Mouse (Mus musculus) thymus, postnatal 36 days (tissue): ENCODE measurements at regions not wholly inside any gene's neighbourhood (a gene's known extent, or its start where the extent isn't known, plus 50 kb on each side); places are given as distances from the start of the nearest gene placed in this dataset.
A peak's percentile ranks its signal among the peaks of the same experiment; 100 is the strongest.

Source experiments
- DNase-seq, 2 experiments: peaks; one replicate each; pipeline ENCODE4 v3.0.0; 2022; ENCODE audit warnings: mixed read lengths in 2 of 2

DNA sequence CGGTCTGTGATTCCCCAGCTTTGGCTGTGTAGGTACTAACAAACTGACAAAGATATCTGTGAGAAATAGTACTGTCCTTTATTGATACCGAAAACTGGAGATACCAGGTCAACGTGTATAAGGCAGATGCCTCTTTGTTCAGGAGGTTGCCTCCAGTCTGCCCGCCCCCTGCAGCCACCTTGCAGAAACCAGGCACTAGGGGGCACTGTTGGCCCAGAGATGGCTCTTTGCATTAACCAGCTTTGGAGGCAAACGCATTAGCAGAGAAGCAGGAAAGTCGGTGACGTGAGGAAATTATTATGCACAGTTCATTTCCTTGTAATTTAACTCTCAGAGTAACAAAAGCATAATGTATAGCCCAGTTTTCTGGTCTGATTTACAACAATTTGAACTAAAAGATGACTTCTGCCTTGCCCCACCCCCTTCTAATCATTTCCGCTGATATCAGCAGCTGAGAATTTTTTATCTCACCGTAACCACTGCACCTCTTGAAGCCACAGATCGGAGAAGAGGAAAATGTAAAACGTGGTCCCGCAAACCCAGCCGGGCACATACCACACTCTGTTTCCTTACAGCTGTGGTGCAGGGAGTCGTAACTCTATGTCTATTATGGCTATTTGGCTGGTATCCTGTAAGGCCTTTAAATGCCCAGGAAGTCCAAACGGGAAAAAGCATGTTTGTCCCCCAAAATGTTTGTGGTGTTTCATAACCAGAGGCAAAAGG is 203.5 kb downstream of the Icos start:
- peak; percentile 83 to 87 for DNase-seq

DNA sequence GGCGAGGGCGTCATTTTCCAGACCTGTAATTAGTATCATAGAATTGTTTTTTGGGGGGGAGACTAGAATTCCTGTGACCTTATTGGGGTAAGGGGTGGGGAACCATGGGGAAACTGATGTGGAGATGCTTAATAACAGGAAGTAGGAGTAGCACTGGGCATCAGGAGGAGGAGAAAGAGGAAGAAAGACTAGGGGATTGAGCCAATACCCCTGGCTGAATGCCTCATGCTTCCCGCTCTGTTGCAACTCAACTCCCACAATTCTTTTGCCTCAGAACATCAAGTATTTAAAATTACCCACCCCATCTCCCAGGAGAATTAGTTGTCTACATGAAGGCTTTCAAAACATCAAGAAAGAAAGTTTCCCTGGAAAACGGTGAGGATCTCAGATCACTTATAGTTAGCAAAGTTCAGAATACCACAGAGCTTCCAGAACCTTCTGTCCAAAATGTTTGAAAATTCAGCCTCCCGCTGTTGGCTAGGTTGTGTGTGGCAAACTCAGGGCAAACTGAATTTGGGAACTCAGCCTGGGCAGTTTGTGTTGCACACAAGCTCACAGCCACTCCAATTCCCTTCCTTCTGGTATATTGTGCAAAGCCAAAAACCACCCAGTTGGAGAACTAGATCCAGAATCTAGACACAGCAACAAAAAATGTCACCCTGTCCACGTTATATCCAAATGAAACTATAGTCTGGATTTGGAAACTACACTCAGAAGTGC is 209.8 kb downstream of the Icos start:
- DNase-seq: no peak

DNA sequence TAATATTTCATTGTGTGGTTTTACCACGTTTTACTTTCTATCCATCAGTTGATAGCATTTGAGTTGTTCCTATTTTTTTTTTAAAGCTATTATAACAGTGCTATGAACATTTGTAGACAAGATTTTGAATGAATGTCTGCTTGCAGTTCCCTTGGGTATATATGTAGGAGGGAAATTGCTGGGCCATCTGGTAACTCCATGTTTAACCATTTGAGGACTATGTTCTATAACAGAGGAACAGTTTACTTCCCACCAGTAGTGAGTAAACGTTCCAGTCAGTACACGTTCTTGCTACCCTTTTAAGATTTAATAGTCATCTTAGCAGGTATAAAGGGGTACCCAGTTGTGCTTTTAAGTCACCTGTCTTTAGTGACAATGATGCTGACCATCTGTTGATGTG is 213.2 kb downstream of the Icos start:
- no peak for DNase-seq

DNA sequence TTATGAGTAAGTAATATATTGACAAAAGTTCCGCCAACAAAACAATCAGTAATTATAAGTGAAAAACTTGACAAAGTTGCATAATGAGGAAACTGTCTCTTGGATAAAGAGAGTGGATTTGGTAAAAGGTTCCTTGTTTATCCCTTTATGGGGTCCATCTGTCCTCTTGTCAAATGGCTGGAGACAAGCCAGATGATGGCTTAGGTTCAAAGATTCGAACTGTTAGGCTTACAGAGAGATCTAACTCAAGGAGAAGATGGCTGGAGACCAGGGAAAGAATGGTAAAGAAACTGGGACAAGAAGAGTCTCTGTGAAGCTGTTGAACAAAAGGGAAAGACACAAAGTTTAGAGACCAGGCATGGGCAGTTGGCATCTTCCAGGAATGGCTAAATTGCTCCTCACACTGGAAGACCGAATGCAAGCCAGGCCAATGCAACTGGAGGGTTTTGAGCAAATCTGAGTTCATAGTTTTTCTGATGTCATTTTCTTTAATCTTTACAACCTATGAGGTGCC is 220.9 kb downstream of the Icos start:
- no peak for DNase-seq

DNA sequence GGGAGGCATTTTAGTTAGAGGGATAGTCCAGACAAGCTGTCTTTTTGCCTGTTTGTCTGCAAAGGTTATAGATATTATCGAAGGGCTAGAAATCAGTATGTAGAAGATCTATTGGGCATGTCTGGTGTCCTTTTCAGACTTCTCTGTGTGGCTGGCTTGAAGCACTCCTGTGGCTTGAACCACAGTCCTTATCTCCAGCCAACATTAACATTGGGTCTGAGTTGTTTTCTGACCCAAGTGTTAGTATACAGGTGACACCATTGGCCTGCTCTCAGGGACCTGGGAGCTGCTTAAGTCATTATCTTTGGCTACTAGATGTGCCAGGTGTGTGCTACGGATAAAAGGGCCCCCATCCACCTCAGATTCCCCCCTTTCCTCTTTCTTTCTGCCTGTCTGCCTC is 223.3 kb downstream of the Icos start:
- no peak for DNase-seq

DNA sequence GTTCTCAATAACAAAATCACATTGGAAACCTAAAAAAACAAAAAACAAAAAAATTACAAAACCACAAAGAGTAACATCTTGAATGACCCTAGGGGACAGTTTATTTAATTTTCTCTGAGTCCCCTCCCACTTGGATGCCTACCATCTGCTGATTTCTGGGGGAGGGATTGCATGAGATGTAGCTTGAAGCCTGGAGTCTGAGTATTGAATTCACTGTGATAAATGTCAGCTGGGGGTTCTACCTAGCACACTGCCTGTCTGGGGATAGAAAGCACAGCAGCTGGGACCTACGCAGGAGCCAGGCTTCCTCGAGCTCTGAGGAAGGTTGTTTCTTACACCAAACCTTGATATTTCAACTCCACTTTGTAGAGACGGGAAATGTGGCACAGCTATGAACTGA is 224.4 kb downstream of the Icos start:
- no peak for DNase-seq

DNA sequence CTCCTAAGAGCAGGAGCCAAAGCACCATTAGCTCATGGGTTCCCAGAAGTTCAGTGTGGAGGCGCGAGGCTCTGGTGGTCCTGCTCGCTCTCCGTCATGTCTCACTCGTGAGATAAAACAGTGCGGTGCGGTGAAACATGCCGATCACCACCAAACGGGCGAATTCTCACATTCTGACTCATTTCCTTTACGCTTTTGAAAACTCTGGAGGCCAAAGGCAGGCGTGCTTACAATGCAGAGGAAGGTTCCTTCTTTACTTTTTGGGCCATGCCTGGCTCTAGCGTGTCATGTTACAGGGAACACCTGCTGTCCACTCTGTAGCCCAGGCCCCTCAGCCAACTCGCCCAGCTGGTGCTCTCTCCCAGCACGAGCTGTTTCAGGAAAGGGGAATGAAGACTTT is 225.4 kb downstream of the Icos start:
- no peak for DNase-seq

DNA sequence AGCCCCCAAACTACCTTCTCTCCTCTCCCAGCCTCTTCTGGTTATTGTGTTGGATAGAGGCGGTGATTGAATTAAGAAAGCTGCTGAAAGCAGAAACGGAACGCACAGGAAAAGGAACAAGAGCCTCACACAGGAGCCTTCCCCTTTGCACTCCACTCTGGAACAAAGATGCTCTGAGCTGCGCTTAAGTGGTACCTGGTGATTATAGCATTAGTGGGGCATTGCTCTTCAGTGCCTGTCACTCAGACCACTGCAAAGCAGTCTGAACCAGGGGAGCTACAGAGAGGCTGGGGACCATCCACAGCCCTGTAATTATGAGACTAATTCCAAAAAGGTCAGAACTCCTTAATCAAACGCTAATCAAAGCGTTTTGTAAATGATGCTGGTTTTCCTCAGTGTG is 225.9 kb downstream of the Icos start:
- no peak for DNase-seq

DNA sequence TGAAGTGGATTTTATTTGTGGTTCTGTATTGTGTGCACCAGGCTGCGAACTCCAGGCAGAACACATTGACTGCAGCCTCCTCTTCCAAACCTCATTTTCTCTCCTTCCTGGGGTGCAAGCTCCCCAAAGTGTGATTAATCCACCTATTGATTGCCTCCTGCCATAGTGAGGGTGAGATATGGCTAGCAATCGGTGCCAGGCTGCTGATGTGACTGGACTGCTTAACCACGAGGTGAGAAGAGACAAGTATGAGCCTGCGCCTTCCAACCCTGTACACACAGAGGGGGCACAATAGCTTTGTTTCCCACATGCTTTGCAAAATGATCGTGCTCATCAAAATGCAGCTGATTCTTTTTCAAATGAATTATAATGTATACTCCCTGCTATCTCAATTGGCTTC is 227.4 kb downstream of the Icos start:
- no peak for DNase-seq

DNA sequence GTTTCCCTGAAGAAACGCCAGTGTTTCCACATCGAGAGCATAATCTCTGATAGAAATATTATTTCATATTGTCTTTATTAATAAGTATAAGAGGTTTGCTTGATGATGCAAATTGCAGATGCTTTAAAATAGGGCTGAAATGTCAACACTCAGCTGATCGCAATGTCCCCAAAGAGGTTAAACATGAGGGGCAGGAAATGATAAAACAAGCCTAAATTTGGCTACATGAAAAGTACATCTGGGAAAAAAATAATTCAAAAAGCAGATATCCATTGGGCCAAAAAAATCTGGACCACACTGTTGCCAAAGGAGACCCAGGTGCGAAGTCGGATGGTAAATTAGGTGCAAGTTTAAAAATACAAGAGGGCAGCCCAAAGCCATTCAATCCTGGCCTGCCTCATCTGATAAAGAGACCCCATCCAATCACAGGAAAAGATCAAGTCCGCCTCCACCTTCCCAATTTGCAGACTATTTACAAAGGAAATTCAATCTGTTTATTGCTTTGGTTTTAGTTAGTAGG is 229.2 kb downstream of the Icos start:
- no peak for DNase-seq

DNA sequence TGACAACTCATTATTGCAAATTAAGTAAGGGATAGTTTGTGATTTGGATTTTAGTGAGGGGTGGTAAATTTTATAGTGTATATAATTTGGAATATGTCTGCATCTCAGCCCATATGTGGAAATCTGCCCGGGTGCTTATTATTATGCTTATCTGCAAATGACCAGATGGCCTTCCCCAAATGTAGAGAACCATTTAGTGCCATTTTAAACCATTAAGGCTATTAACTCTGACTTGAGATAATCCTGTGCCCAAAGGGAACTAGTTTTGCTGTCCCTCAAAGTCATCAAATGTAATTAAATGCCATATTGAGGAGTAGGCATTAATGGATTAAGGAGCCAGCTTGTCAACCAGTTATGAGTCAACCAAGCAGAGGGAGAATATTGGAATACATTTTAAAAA is 230.7 kb downstream of the Icos start:
- DNase-seq: no peak

DNA sequence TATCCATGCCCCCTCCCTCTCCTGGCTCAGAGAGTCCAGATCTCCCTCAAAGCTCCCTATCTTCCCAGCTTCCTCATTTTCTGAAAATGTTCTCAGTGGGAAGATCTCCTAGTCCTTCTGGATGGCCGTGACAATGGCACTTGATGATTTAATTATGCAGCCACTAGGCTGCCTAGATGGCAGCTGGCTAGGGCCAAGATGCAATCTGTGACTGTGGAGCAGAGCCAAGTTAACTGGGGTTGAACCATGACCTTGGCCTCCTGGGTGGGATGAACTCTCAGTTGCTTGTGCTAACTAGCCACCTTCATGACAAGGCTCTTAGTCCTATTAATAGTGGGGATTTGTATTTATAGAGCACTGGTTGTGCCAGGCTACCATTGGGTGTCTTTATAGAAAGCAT is 243.4 kb downstream of the Icos start:
- DNase-seq: no peak

DNA sequence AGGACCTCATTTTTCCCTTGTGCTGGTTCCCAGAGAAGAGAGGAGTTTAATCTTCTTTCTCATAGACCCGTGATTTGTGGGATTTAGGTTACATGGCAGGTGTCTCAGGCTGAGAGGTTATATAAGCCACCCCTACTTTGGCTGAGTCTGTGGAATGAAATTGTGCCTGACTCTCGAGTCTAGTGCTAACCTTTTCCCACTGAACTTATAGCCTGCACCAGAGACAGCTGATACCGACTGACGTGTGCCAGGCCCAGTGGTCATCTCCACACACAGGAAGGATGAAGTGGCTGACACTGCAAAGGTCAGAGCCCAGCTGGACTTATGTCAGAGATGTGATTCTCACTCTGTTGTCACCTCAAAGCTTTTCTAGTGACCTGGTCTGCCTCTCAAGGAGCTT is 251.2 kb downstream of the Icos start:
- DNase-seq: no peak

DNA sequence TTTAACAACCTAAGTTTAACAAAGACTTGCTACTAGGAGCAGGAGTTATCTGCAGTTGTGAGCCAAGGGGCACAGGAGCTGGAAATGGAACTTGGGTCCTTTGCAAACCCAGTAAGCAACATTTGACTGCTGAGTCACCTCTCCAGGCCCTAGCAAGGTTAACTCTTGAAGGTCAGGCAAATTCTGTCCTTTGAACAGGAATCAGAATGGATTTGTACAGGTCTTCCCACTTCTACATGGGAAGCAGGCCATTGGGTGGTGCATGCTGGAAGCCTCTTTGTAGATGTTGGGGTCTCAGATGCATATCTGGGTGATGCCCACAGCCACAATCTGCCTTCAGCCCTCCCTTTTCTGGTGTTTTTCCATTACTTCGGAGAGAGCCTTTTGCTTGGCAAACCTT is 255.3 kb downstream of the Icos start:
- DNase-seq: no peak

DNA sequence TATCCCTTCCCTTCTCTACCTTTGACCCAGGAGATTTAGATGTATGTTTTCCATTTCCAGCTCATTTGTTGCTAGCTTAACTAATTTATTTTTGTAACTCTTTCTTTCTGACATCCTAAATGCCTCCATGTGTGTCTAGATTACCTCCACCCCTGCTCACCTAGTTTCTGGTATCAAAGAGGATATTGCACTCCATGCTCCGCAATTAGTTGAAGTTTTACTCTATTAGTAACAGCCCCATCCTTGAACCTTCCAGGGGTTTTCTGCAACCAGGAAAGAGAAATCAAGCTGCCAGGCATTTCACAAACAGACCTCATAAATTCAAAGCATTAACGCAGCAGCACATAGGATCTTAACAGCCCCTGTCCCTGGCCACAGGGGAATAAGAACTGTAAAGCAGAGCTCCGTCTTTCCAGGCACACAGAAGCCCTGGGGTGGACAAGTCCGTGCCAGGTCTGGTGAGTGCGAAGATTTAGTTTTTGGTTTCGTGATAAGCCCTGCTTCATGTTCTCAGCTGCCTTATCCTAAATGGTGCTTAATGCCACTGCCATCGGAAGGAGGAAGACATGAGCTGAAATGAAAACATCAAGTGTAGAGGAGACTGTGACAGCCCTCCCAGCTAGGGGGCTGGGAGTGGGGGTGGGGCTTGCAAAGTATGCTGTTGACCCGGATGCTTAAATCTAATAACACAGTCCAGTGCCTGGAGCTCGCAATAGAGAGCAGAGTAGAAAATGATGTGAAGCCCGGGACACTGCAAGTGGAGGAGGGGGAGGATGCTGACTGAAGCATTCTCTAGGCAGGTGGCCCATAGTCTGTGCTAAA is 256.0 kb downstream of the Icos start:
- DNase-seq: no peak

DNA sequence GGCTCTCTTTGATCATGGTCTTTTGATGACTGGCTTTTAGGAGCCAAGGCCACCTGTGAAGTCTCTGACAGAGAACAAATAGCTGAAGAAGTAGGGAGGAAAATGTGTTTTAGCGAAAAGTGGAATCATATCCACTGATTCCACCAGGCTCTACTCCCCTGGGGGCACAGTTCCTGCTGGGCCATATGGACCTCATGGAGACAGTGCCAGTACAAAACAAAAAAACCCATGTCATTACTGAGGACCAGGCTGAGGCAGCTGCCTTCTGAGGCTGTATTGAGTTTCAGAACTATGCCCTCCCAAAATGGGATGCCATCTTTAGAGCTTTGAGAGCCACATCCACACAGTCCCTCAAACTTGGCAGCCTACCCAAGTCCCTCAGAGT is 256.6 kb downstream of the Icos start:
- no peak for DNase-seq

DNA sequence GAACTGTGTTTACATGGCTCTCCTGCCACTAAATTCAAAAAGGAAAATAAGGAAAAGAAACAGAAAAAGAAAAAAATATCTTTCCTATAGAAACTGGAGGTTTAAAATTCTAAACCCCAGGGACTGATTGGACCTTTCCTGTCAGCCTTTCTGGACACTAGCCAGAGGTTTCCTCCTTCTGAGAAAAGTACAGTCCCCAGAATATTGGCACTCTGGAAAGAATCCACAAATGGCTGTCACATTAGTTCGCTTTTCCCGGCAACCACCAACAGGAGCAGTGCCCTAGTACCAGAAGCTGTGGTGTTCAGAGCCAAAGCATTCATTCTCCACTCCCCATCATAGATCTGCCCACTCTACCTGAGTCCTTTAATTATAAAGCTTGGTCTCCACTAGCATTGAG is 258.8 kb downstream of the Icos start:
- DNase-seq: no peak

DNA sequence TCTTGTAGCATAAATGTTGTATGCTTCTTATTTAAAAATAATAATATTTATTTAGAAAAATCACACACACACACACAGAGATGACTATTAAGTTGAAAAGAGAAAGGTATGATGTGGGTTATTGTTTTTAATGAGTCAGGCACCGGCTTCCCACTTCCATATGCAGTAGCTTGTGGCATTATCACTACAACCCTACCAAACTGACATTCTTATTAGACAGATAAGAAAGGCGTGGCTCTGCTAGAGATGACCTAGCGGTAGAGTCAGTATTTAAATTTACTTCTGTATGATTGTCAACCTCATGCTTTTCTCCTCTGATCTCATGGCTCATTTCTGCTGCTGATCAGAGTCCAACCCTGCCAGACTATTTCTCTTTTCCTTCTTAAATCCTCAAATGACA is 260.9 kb downstream of the Icos start:
- DNase-seq: no peak

DNA sequence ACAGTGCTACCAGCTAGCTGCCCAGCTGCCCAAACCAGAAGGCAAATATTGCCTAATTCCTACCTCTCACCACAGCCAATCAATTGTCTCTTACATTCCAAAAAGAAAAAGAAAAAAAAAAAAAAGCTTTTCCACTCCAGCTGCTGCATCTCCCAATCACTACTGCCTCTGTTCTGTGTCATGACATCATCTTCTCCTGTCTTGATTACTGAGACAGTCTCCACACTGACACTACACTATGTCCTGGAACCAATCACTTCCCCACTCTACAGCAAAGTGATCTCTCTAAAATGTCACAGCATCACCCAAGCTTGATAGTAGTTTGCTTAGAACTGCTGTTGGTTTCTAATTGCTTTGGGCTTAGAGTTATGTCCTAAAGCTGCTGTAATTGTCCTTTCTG is 279.8 kb downstream of the Icos start:
- DNase-seq: no peak

DNA sequence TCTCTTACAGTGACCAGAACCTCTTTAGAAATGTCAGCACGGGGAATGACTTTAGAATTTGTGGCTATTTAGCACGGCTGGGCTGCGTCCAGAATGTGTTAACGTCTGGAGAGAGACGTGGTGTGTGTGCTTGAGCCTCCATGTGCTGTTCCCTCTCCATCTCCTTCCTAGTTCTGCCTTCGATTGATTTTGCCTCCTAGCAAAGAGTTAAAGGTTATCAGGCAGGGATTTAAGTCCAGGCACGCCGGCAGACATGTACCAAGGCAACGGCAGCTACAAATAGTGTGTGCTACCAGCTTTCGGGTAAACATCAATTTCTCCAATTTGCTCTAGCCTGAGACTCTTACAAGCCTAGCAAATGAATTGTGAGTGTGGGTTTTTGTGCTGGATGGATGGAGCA is 285.7 kb downstream of the Icos start:
- DNase-seq: no peak

DNA sequence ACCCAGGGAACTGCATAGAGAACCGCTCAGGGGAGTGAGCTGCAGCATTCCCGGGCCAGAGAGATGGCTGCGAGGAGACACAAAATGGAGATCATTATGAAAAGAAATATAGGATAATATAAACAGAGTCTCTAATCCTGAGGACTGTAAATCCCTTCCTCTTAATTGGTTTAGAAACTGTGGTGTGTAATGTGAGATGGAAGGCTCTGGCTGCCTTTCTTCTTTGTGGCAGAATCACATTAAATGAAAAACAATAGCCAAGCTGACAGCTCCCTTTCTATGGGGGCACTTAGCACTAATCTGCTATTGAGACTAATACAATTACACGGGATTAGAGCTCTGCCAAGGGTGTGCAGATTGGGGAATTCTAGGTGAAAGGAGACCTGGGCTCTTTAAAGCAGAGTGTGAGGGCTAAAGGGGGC is 288.0 kb downstream of the Icos start:
- no peak for DNase-seq

DNA sequence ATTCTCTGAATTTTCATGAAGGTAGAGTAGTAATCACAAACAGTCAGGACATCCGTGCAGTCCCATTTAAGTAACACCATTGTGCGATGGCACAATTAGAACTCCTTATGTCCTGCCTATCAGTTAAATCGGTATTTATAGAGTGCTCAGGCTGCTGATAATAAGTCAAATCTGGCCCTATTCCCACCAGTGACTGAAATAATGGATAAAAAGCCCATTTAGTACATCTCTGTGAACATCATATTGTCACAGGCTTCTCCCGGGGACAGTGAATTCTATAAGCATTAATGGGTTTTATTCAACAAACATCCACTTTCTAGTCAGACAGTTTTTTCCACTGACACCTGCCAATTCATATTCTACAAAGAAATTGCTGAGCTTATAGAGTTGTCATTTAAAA is 296.1 kb downstream of the Icos start:
- no peak for DNase-seq

DNA sequence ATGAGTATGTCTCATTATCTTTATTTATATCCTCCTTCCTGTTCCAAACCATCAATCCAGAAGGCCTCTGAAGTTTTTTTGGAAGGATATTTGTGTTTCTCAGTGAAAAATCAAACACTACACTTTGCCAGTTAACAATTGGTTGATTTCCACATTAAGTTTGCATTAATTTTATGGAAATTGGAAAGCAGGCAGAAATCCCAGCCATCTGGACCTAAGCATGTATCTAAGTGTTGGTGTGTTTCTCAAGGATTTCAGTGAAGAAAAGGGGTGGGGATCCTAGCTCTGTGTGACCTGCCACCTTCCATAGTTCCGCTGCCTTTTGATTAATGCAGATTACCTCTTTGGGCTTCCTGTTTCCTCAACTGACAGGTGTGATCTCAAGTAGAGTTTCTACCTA is 296.5 kb downstream of the Icos start:
- DNase-seq: no peak
